ENCODE assay signal across 14 mouse cellular contexts in genomic region chr2:156903367-156903766, GRCm38 (mm10). TPM values are rescaled to one million over a fixed set of nuclear protein-coding genes. Genes with fewer than 3 reads are reported as not detected.
DNase-seq lines count a peak whose midpoint lies in the region; ATAC-seq and TF ChIP-seq lines count a peak whose summit lies in the region.
"Had no signal": no experiment of that assay in that cellular context is flagged by ENCODE, and none has a peak within 500 bp of the region (broad histone marks: within the 10 kb centered on the region; RNA-seq: fewer than 3 reads in every experiment).

No protein-coding gene starts in this region.

- H3K36me3 ChIP-seq in heart, postnatal 0 days (replicated peaks; ENCODE audit: control insufficient read depth, insufficient read depth, low read length): no peaks in the 10 kb centered on the region
- H3K36me3 ChIP-seq: hindbrain, embryonic 12.5 days; kidney, embryonic 15.5 days; limb, embryonic 15.5 days had no signal

- H3K4me3 ChIP-seq in heart, postnatal 0 days (ENCODE audit: low read depth, low read length): no peak overlapping the region
- H3K4me3 ChIP-seq: erythroblast, embryonic 14.5 days; hindbrain, embryonic 12.5 days; kidney, embryonic 15.5 days; limb, embryonic 15.5 days had no signal

- no peaks in the 10 kb centered on the region for H3K27me3 ChIP-seq in heart, postnatal 0 days (ENCODE audit: control insufficient read depth, insufficient read depth, low read length)
- H3K27me3 ChIP-seq: hindbrain, embryonic 12.5 days; limb, embryonic 15.5 days had no signal

- H3K9ac ChIP-seq in heart, postnatal 0 days (replicated peaks; ENCODE audit: low read depth, low read length): no peak overlapping the region
- H3K9ac ChIP-seq: hindbrain, embryonic 12.5 days; kidney, embryonic 15.5 days; limb, embryonic 15.5 days had no signal

- no peak for ATAC-seq in heart, postnatal 0 days (ENCODE audit: insufficient read depth, low read depth)

- no peak overlapping the region for H3K27ac ChIP-seq in heart, postnatal 0 days (ENCODE audit: low read depth)
- H3K27ac ChIP-seq: hindbrain, embryonic 12.5 days; kidney, embryonic 15.5 days; limb, embryonic 15.5 days had no signal

- 26% methylated on average over 2 of the region's 2 CpGs for WGBS in heart, postnatal 0 days

- H3K4me1 ChIP-seq in heart, postnatal 0 days (ENCODE audit: control insufficient read depth, insufficient read depth): no peaks in the 10 kb centered on the region
- H3K4me1 ChIP-seq: hindbrain, embryonic 12.5 days; limb, embryonic 15.5 days had no signal

- no peaks in the 10 kb centered on the region for H3K9me3 ChIP-seq in heart, postnatal 0 days (replicated peaks; ENCODE audit: control insufficient read depth, low read length)
- H3K9me3 ChIP-seq: hindbrain, embryonic 12.5 days; kidney, embryonic 15.5 days; limb, embryonic 15.5 days had no signal

- 0 out of 2 replicates have a peak, but pooled peaks have one; percentile 21 for TF ChIP-seq CTCF in heart, postnatal 0 days (IDR thresholded peaks at IDR 0.05; ENCODE audit: low read depth)

- DNase-seq in heart, postnatal 0 days (ENCODE audit: low spot score): no peak
- DNase-seq in heart, adult 9 months (ENCODE audit: low spot score in 2 of 2): no peak
- peak; percentile 20 for DNase-seq in retina, embryonic 14.5 days (ENCODE audit: low spot score)
- DNase-seq in retina, postnatal 1 day: no peak
- peak; percentile 24 for DNase-seq in WW6 (ENCODE audit: low read depth, low spot score)
- no peak for DNase-seq in right cerebral cortex, adult 2 months (ENCODE audit: low spot score in 2 of 2)
- no peak for DNase-seq in right cerebral cortex, postnatal 4 days
- DNase-seq: layer of hippocampus, postnatal 36 days; lung, postnatal 36 days had no signal

- TF ChIP-seq EP300 in heart, postnatal 0 days (IDR thresholded peaks at IDR 0.05; ENCODE audit: low read depth): no peak

- no peak overlapping the region for H3K4me2 ChIP-seq in heart, postnatal 0 days (ENCODE audit: low read depth, low read length)
- H3K4me2 ChIP-seq: heart, embryonic 11.5 days; hindbrain, embryonic 12.5 days; kidney, embryonic 15.5 days; limb, embryonic 15.5 days had no signal

RNA-seq across cellular contexts. Expression of gene Sla2, which starts 16.4 kb away (rescaled TPM):
- 1.5 TPM in 1 of 2 replicates, not detected in the other for total RNA-seq in heart, postnatal 0 days (2014; rRNA removed; ENCODE audit: low replicate concordance)
- polyA plus RNA-seq in heart, postnatal 0 days (2015; fragmentation: Nextera tagmentation; extraction: Ambion mirVana): 0.11 and 0.14 TPM in 2 replicates

RNA-seq across cellular contexts. Expression of gene Rab5if, which starts 40.4 kb away (rescaled TPM):
- total RNA-seq in heart, postnatal 0 days (2014; rRNA removed; ENCODE audit: low replicate concordance): 155 and 219 TPM in 2 replicates
- 186 and 188 TPM in 2 replicates for polyA plus RNA-seq in heart, postnatal 0 days (2015; fragmentation: Nextera tagmentation; extraction: Ambion mirVana)

RNA-seq across cellular contexts. Expression of gene 4930518I15Rik, which starts 45.6 kb away (rescaled TPM):
- 0.12 TPM in 1 of 2 replicates, not detected in the other for total RNA-seq in heart, postnatal 0 days (2014; rRNA removed; ENCODE audit: low replicate concordance)
- polyA plus RNA-seq in heart, postnatal 0 days (2015; fragmentation: Nextera tagmentation; extraction: Ambion mirVana): 3.2 and 3.8 TPM in 2 replicates

Comparison
In these comparisons a context has a peak if more than half of its experiments do, and no peak if none do; other contexts are left out.
1. DNase-seq: peak in retina, embryonic 14.5 days (single experiment) and WW6 (single experiment); none in heart, postnatal 0 days (single experiment), heart, adult 9 months (0 of 2), retina, postnatal 1 day (single experiment), right cerebral cortex, adult 2 months (0 of 2) and right cerebral cortex, postnatal 4 days (single experiment).